Mouse (Mus musculus) layer of hippocampus, adult 9-11 months (tissue): ENCODE data around the gene Glp2r.

Source experiments
- DNase-seq: peaks from one replicate; pipeline ENCODE4 v3.0.0; 2022

Gene Glp2r

DNA sequence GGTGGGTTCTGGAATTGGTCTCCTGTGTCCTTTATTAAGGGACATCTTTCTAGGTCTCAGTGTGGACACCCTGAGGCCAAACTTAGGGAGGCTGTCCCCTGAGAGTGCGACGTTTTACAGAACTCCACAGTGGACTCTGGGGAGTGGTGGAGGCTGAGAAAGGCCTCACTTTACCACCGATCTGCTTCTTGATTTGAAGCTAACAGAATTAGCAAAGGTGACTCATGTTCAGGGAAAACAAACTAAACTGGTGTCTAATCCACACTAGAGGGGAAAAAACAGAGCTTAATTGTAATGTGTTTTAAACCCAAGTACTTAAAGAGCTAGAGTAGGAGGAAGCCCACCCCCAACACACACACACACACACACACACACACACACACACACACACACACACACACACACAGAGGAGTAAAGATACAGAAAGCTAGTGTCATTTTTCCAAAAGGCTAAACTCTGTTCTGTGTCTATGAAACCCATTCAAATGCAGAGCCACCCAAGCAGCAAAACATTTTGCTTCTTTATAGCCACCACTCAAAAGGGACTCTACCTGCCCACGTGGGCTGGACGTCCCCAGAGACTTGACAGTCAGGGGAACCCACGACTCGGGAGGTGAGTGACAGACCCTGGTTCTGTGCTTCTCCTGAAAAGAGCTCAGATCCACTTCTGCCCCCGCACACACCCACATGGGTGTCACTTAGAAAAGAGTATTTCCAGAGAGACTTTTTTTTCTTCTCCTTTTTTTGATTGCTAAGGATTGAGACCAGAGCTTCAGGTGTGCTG lies 47.5 kb downstream of the Glp2r start:
- DNase-seq = no peak

DNA sequence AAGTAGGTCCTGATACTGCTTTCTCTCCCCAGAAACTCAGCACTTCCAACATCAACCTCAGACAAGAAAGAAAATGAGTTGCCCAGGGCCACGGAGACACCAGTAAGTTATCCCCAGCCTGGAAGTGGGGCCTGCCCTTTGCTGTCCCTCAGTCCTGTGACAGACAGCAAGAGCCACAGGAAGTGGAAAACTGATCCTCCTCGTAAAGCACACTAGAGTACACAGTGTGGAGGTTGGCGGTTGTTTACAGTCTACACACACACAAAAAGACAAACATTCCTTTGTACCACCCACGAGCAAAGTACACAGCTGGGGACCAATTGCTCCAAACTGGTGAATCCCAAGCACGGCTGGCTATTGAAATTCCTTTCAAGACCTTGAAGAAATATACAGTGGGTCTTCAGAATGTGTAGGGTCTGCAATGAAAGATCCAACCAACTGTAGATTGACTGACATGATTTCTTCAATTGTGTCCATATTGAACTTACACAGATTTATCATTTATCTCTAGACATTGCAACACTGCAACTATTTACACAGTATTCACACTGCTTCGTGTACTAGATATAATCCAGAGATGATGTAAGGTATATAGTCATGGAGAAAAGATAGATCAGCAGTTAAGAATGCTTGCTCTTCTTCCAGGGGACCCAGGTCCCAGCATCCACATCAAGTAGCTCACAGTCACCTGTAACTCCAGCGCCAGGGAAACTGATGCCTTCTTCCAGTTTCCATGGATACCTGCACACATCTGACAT lies 48.4 kb downstream of the Glp2r start:
- DNase-seq = no peak

DNA sequence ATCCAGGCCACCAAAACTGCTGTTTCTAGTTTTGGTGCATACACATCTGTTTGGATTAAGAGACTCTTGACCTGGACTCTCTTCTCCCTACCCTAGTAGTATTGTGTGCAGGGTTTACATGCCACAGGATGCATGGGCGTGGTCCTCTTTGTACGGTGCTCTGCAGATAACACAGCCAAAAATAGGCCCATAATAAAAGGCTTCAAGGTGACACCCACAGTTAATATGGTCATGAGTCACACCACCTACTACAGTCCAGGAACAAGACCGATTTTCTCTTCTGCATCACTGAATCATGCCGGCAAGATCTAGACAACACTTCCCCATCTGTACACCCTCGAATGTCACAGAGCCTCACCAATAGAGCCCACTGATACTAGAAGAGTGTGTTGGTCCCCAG lies 49.5 kb downstream of the Glp2r start:
- peak; percentile 17 for DNase-seq

DNA sequence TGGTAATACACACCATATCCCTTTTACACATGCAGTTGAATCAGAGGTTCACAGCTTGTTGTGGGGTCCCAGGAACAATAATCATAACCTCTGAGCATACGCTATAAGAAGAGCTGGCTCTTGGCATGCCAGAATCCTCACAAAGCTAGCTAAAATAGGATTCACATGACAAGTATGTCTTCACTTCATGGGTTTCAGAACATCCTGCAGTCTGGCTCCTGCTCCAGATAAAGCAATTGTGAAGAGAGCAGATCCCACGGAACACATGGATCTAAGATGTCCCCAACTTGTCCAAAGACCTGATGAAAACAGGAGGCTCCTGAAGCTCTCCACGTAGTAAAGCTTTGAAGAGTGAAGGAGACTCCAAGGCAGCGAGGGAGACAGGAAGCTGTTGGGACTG lies 55.6 kb downstream of the Glp2r start:
- no peak for DNase-seq

DNA sequence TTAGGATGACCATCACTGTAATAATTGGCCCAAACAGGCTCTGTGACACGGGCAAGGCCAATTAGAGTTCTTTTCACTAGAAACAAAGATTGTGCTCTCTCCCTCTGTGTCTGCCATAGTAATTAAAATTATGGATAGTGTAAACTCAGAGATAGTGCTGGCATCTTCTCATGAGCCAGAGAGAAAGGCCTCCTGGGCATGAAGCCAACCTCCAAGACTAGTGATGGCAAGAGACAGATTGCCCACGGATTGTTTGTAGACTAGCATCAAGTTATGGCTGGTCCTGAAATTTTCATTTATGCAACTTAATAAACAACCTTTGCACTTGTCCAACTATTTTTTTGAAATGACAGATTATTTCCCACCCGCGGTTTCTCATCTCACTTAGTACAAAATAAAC lies 58.0 kb downstream of the Glp2r start:
- peak; percentile 56 for DNase-seq

DNA sequence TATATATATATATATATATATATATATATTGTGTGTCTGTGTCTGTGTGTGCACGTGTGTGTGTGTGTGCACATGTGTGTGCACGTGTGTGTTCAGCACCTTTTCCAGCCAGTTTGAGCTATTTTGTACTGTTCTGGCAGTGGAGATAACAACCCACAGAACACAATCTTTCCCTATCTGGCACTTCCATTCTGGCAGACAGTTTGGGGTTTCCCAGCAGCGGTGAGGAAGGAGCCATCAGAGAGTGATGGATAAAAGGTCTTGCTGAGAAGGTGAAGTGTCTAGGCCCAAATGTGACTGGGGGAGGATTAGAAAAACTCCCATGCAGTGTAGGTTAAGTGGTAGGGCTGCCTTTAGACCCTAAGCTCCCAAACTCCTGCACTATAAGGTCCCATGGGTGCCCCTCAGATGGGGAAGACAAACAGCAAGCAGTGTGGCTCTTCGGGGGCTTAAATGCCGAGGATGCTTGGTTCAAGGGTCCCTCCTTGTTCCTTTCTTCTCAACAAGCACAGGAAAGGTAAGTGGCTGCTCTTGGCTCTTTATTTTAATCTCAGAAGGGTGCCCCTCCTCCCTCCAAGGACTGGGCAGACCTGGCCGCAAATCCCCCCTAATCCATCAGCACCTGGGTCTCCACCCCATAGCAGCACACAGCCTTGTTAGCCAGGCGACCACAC lies 76.1 kb downstream of the Glp2r start, which contains the start of gene Rcvrn:
Gene Rcvrn (plus strand): TSS at position 624 of the 674 bp plus-strand sequence.
- no peak for DNase-seq

DNA sequence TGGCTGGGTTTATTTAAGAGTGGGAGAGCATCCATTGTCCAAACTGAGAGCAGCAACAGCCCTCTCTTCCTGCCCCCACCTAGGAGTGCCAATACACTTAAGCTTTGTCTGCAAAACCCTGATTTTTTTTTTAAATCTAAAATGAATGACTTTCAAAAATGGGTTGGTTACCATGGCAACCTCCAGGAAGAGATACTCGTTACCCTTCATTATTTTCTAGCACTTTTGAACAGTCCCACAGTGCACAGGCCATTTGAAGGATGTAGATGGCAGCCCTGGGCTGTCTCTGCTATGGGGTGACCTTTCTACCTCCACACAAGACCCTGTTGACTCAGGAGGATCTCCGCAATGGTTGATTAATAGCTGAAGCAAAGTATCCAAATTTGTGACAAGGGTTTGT lies 84.8 kb downstream of the Glp2r start:
- no peak for DNase-seq

DNA sequence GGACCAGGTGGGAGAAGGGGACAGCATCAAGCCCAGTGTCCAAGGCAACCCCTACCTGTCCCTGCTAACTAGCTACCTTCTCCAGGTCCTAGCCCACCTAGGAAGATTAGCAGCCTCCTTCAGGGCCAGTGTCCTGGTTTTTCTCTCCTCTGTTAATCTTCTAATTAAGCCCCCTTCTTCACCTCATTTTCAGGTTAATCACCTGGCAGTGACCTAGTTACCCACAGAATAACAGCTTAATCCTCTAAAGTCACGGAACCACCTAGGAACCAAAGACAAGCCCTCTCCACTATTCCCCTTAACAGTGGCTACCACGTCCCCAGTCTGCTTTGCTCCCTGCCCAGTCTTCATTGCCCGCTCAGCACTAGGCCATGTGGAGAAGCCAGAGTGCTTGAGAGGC lies 89.1 kb downstream of the Glp2r start:
- no peak for DNase-seq

DNA sequence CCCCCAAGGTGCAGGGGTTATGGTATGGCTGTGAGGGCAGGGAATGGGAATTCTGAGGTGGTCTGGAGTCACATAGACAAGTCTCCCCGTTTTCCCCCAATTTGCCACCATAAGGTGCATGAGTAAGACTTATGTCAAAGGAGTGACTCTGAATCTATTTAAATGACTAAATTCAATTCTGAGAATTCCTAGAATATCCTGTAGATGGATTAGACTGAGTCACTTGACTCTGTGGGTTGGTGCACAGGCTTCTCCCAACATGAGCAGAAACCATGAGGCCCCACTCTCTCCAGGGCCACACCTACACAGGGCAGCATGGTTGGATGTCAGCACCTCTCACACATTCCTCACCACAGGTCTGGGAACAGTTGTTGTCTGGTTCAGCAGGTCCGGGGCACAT lies 91.0 kb downstream of the Glp2r start:
- no peak for DNase-seq

DNA sequence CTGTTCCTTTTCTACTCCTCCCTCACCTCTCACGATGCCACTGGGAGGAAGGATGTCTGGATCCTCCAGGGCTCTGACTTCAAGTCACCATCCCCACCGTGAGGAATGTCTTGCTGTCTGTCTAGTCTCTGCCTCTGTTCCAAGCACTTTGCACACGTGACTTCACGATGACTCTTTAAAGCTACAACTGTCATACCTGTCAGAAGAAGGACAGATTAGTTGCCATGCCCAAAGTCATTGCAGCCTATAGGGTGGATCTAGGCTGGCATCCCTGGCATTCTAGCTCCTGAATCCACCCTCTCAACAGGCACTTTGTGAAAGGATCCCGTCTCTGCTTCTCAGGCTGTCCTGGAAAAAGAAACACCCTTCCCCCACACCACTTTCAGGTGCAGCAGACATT lies 91.7 kb downstream of the Glp2r start:
- no peak for DNase-seq

DNA sequence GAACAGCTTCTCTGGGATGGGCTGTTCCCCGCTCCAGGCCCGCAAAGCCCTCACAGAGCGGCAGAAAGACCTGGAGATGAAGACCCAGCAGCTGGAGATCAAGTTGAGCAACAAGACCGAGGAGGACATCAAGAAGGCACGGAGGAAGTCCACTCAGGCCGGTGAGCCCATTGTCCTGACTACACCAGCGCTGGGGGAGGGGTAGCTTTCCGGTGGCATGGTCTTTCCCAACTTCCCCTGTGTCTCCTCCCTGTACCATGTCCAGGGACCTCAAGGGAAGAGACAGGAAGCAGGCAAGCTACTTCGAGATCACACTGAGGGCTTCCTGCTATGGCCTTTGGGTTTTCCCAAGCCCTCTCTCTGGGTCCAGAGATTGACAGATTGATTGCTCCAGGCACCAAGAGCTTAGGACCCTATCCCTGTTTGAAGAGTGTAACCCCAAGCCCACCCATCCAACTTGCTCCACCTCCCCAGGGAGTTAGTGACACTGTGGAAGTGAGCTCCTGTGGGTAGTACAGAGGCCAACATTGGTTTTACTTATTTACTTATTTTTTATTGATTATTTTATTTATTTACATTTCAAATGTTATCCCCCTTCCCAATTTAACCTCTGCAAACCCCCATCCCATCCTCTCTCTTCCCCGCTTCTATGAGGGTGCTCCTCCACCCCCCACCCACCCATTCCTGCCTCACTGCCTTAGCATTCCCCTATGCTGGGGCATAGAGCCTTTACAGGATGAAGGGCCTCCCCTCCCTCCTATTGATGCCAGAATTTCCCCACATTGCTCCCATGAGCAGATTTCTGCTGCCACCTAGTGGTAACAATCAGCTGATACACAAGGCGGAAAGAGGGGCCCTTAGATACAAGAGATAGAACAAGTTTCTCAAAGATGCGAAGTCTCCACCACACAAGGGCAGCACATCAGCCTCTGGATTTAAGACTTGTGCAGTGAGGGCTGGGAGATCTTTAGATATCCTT lies 95.1 kb downstream of the Glp2r start:
- peak; percentile 56 for DNase-seq

DNA sequence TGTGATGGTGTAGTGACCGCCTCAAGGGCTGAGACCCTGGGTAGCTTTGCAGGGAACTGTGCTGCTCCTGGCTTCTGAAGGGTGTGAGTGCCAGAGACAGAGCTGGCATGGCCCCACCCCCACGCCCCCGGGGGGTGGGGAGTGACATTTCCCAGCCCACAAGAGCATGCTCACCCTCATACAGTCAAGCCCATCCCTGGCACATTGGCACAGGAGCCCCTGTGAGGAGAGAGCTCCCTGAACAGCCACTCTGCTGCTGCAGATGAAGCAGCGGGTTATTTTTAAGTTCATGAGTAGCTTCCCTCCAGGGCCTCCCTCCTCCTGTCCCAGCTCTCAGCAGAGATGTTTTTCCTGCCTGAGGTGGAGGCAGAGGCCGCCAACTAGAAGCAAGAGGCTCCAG lies 98.8 kb downstream of the Glp2r start:
- no peak for DNase-seq

DNA sequence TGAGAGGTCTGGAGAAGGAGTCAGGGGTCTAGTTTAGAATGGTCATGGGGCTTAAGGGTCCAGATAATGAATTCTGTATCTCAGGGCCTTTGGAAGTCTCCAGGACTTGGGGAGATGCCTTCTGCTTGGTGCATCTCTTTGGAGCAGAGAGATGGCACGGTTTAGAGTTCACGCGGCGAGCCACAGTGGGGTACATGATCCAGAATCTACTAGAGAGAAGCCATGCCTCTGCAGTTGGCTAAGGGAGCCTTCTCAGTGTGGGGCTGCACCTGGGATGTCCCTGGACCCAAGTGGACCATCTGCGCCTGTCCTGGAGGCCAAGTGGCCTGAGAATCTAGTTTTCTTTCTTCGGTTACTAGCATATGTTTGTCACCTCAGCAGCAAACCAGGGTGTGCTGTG lies 100.9 kb downstream of the Glp2r start:
- no peak for DNase-seq

DNA sequence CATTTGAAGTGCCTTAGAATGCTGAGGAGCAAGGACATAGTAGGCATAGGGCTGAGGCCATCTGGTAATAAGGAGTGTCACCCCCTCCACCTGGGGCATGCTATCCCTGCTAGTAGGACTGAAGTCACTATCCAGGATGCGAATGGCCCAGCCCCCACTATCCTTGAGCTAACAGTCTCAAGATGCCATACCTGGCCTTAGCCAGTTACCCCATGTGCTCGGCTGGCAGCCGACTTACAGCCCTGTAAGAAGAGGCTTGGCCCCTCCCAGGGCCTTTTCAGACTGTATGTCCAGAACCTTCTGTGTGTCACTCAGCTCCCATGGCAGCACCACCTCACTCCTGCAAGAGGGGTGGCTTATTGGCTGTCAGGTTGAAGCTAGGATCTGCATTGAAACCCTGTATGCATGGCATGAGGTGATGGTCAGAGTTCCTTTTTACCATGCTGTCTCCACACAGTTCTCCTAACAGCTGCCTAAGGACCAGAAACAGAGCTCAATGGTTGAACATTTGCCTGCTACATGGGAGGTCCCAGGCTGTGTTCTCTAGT lies 102.4 kb downstream of the Glp2r start:
- no peak for DNase-seq

DNA sequence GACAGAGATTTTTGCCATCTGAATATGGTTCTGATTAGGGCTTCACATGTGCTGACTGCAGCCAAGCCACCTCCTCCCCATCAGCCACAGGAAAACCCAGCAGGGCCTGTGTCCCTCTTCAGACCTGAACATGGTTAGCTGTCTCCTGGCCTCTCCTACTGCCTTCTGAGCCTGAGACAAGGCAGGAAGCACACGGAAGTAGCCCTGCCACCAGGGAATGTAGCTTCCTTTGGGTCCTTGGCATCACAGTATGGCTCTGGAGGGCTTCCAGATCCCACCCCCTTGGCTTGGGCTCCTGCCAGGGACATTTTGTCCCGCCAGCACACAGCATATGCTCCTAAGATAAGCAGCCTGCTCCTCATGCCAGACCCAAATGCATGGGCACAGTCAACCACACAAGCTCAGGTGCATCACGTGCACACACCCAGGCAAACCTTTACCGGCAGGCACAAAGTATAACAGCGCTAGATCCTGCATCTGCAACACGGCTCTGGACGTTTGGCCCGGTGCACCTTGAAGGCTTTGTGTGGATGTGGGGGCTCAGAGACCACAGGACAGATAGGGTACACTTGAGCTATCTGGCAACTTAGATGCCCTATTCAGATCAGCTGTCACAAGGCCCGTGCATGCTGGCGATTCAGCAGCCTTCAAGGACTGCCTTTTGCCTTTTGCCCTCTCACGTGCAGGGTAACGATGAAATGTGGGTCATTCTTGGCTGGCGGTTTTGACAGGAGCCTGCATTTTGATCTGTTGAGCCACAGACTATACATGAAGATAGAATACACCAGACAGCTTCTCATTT lies 103.2 kb downstream of the Glp2r start:
- DNase-seq = peak; percentile 80

DNA sequence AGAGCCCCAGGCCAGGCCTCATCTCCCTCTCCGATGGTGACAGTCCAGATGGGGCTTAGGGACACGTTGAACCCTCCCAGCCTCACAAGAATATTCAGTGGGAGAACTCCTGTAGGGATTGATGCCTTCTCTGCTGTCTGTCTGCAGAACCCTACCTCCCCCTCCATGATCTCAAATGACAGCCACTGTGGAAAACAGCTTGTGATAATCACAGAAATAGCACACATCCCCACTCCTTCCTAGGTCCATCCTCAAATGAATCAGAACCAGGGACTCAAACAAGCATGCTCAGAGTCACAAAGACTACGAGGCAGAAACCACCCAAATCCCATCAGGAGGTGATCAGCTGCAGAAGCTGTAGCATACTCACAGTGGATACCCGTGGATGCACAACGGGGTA lies 104.8 kb downstream of the Glp2r start:
- no peak for DNase-seq

DNA sequence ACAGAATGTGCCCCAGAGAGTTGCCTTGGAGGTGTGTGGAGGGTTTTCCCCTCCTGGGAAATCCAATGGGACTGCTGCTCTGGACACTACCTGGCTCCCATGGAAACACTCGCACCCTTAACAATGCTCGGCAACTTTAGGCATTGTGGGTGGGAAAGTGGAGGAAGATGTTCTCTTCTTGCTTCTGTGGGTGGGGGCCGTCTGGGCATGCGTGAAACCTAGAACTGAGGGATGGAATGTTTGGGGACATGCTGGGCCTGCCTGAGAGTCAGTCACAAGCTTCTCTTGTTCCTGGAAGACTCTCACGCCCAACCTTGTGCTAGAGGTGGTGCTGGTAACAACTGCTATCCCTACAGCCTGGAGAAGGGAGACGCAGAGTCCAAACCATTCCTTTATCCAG lies 106.0 kb downstream of the Glp2r start:
- DNase-seq = peak; percentile 48

DNA sequence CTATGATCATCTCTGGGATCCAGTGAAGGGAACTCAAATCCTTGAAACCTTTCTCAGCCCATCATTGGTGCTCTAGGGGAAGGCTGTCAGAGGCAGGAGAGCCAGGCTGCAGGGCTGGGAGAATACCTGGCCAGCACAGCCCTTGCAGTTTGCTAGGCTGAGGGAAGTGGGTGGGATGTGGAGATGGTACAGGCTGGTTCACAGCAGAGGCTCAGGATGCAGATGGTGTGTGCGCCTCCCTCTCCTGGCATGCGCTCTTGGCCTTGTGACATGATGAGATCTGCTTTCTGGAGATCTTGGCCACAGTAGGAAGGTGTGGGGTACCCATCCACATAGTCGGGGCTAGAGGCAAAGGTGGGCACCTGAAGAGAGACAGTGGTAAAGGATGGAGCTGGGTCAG lies 106.7 kb downstream of the Glp2r start:
- peak; percentile 86 for DNase-seq

DNA sequence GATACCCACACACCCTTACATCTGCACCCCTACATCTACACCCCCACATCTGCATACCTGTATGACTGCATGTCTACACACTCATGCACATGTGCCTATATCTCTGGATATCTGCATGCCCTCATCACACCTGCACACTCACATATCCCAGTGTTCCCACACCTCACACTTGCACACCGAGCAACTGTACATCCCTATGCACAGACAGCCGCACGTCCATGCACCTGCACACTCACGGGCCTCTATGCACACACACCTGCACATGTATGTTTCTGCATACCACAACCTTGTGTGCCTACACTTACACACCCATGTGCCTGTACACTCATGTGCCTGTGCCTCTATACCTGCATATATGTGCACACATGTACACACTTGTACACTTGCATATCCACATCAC lies 107.5 kb downstream of the Glp2r start:
- no peak for DNase-seq

DNA sequence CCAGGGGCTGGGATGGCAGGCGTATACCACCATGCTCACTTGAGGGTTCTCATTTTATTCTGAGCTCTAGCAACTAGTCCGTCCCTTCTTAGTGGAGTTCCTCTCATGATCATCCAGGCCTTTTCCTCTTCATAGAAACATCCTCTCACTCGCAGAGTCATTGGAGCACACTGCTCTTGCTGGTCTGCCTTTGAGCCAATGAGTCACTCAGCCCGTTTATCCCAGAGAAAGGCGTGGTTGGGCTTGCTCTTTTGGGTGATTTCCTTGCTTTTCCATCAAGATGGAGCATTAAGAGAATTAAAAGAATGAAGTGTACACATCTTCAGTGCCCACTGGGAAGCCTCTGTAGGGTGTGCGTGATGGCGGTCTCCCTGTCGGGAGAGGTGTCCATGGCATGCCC lies 109.5 kb downstream of the Glp2r start:
- DNase-seq = no peak

DNA sequence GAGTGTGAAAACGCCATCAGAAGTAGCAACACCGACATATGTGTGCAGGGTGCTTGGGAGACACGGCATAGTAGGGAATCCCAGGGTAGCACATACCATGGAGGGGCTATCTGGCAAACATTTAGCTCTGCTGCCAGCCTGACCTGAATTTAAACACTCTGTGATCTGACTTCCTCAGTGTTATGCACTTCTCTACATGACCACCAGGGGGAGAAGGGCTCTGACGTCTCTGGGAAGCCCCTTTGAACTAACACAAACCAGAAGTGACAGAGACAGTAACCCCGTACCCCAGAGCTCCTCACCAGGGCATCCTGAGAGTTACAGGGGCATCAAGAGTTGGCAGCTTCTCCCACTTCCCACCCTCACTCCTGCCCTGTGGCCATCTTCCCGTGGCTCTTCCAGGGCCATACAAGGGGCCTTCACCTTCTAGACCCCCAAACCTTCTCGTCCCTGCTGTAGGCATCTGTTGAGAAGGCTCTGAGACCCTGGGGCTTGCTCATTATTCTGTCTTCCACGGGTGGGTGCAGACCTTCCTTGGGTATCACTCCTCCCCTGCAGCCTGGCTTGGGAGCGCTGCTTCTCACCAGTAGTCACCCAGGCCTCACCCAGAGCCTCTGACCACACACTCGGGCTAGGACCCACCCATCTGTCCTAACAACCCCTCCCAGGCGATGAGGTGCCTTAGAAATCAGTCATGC lies 113.1 kb downstream of the Glp2r start:
- DNase-seq = no peak
